Mouse (Mus musculus) liver, adult 2 months (tissue): Measurements from ENCODE around the gene Ddx31.

ENCODE experiments used
- CTCF ChIP-seq: fragments of 200-500 bp; IDR thresholded peaks from 2 replicates; pipeline ENCODE4 v1.5.1; 2011; ENCODE audit warnings: low read depth, low read length, control low read depth
- POLR2A ChIP-seq: fragments of 200-500 bp; IDR thresholded peaks from 2 replicates; pipeline ENCODE4 v1.6.1; 2011; ENCODE audit warnings: low read length, control low read depth; ENCODE audit not compliant: insufficient read depth; ENCODE audit errors: extremely low read depth

DNA sequence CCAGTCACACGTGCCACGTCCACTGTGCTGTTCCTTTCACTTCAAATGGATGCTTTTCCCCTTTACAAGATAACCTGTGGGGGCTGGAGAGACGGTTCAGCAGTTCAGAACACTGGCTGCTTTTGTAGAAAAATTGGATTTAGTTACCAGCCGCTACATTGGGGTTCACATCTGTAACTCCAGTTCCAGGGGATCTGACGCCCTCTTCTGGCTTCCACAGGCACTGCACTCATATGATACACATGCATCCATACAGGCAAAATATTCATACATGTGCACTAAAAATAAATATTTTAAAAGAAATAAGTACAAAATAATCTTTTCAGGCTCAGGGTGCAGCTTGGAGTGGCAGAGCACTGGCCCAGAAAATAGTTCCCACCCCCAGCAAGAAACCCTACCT is 45.6 kb upstream of the Ddx31 start:
- TF ChIP-seq CTCF = peak; percentile 8; the same call in 1 of the 2 replicates
- TF ChIP-seq POLR2A = no peak
